Mouse (Mus musculus) lung, adult 2 months (tissue): ENCODE measurements at regions not wholly inside any gene's neighbourhood (a gene's known extent, or its start where the extent isn't known, plus 50 kb on each side); places are given as distances from the start of the nearest gene placed in this dataset.
A peak's percentile ranks its signal among the peaks of the same experiment; 100 is the strongest.

ENCODE experiments used
- DNase-seq: peaks from one replicate; pipeline ENCODE4 v3.0.0; 2022
- H3K4me1 ChIP-seq: fragments of 200-500 bp; 2 replicates; pipeline ENCODE4 v1.6.1; 2011; ENCODE audit warnings: low read length; ENCODE audit not compliant: control insufficient read depth, insufficient read depth
- H3K4me3 ChIP-seq: fragments of 200-500 bp; replicated peaks from 2 replicates; pipeline ENCODE3; 2011; ENCODE audit warnings: low read depth, mild to moderate bottlenecking, control low read depth, low read length; ENCODE audit errors: extremely low read depth
- CTCF ChIP-seq: fragments of 200-500 bp; IDR thresholded peaks from 2 replicates; pipeline ENCODE4 v1.5.1; 2011; ENCODE audit warnings: mild to moderate bottlenecking, low read length, control low read depth; ENCODE audit not compliant: insufficient read depth
- POLR2A ChIP-seq: fragments of 200-500 bp; IDR thresholded peaks from 2 replicates; pipeline ENCODE4 v1.6.1; 2011; ENCODE audit warnings: low read depth, mild to moderate bottlenecking, control low read depth, low read length, borderline replicate concordance; ENCODE audit errors: extremely low read depth
- WGBS: fragments of 180-500 bp; shearing (Covaris S2); methylation state at CpG from one replicate; pipeline ENCODE4 v1.1.7; 2018; 5-methylcytosine and 5-hydroxymethylcytosine counted together

DNA sequence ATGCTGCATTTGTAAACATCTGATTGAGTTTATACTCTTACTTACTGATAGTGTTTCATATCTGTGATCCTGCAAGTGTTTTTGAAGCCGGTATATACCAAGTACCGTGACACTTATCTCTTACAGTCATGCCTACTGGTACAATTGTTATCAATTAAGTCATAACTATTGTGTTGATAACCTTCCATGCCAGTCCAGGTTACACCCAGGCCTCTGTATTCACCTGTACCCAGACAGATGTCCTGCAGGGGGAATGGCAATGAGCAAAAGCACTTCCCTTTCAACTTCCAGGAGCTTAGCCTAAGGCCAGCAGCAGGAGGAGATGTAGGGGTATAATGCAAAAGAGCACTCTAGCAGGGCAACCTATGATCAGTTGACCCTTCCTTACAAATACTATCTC is 232.2 kb upstream of the Jun start:
- TF ChIP-seq CTCF (no peak), POLR2A (no peak)
- DNase-seq, result no peak
- H3K4me3 ChIP-seq, result no peak overlapping the region
- H3K4me1 ChIP-seq, result peaks cover 7% of the 10 kb centered on the region
- 67% methylated on average over 2 of the region's 2 CpGs for WGBS

DNA sequence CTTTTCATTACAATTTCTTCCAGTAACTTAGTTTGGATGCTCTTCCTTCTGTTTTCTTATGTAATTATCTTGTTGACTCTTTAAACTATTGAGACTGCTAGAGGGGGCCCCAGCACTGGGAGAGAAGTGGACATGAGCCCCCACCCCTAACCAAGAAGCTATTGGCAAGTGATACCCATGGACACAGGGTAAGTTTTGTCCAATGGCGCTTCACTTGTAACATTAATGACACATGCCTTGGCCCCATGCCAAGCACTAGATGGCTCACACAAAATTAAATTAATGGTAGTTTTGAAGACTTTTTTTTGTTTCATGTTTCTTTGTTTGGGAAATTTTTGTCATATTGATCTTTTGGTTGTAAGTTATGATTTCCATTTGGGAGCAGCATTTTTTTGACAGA is 232.7 kb upstream of the Jun start:
- TF ChIP-seq CTCF (no peak), POLR2A (no peak)
- peaks cover 7% of the 10 kb centered on the region for H3K4me1 ChIP-seq
- H3K4me3 ChIP-seq, result no peak overlapping the region
- DNase-seq, result no peak
- WGBS, result 72% methylated on average over 1 of the region's 1 CpGs

DNA sequence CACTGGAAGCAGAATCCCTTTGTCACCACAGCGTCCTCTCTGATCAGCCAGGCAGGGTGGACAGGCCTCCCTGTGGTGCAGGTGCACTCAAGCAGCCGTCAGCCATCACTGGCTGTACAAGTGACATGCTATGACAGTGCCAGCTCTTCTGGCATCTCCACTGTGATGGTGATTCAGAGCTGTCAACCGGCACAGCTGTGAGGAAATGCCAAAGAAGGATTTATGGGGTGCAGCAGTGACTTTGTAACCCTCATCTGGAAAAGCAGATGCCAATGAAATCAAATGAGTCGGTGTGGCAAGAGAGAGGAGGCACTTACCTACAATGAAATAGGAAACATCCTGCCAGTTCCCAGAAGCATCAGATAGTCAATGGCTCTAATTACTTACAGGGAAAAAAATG is 238.3 kb upstream of the Jun start:
- Histone ChIP-seq H3K4me1 (no peaks in the 10 kb centered on the region), H3K4me3 (no peak overlapping the region)
- 56% methylated on average over 4 of the region's 4 CpGs for WGBS
- no peak for TF ChIP-seq CTCF
- TF ChIP-seq POLR2A, result no peak
- no peak for DNase-seq

DNA sequence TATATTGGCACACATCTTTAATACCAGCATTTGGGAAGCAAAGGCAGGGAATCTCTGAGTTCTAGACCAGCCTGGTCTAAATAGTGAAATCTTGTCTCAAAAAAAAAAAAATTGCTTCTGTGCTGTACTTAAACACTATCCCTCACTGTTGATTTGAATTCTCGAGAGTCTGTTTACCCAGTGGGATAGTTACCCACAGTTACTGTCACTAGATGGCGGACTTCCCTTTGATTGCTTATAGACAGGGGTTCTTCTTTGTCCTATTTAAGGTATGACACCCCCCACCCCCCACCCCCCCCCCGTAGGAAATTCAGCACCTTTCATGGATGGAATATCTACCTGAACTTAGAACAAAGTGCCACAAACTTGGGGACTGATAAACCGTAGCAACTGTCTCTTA is 242.1 kb upstream of the Jun start:
- no peak for DNase-seq
- WGBS, result 49% methylated on average over 4 of the region's 4 CpGs

DNA sequence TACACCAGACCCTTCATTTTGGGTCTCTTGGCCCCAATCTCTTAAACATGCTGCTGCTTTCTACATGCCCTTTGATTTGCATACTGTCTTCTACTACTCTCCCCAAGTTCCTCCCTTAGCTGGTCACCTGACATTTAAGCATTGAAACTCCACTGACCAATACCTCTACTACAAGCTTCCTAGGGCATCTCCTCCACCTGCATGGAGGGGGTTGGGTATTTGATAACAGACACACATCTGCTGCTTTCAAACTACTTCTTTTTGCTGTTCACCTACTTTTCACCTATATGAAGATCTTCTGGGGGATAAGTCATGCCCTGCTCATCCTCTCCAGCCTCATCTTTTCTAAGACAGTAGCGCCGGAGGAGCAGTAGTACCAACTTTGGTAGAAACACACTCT is 249.9 kb upstream of the Jun start:
- no peak for DNase-seq
- no peak for TF ChIP-seq CTCF
- no peak for TF ChIP-seq POLR2A
- 93% methylated on average over 2 of the region's 2 CpGs for WGBS
- Histone ChIP-seq H3K4me3 (no peak overlapping the region), H3K4me1 (peaks cover 15% of the 10 kb centered on the region)

More for the DNA sequence above, 242.1 kb upstream of the Jun start:
- H3K4me3 ChIP-seq, result no peak overlapping the region
- H3K4me1 ChIP-seq, result no peaks in the 10 kb centered on the region
- no peak for TF ChIP-seq POLR2A
- TF ChIP-seq CTCF, result no peak

DNA sequence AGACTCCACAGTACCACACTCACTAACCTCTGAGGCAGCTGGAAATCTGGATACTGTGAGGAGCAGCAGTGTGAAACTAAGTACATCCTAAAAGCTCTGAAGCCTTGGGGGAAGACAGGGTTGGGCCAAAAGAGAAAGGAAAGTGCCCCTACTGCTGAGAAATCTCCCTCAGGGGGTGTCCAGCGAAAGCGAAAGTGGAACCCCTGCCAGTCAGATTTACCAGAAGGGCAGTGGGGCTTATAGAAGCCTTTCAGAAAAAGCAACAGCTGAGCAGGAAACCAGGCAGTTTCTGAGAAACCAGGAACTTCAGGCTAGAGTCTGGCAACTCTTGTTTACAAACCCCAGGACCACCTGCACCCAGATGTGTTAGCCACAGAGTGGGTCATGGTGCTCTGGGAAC is 251.3 kb upstream of the Jun start:
- WGBS, result 22% methylated on average over 2 of the region's 2 CpGs
- Histone ChIP-seq H3K4me1 (peaks cover 15% of the 10 kb centered on the region), H3K4me3 (no peak overlapping the region)
- TF ChIP-seq CTCF, result no peak
- TF ChIP-seq POLR2A, result no peak
- peak; percentile 33 for DNase-seq

DNA sequence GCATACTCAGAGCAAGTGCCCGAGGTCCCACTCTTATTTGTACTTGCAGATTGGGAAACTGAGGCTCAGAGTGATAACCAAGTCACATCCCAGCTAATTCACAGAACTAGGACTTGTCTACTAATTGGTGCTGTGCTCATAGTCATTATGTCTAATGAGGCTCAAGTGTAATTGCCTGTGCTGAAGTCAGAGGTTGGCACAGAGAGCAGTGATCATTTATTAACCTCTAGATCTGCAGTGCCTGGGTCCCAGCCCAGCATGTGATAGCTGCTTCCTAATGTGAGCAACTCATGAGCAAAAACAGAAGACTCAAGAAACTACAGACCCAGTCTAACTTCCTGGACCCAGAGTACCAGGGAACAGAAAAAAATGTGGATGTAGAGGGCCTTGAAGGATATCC is 252.0 kb upstream of the Jun start:
- Histone ChIP-seq H3K4me1 (peaks cover 15% of the 10 kb centered on the region), H3K4me3 (no peak overlapping the region)
- DNase-seq, result no peak
- no peak for TF ChIP-seq POLR2A
- no peak for TF ChIP-seq CTCF
- WGBS, result 68% methylated on average over 1 of the region's 1 CpGs

DNA sequence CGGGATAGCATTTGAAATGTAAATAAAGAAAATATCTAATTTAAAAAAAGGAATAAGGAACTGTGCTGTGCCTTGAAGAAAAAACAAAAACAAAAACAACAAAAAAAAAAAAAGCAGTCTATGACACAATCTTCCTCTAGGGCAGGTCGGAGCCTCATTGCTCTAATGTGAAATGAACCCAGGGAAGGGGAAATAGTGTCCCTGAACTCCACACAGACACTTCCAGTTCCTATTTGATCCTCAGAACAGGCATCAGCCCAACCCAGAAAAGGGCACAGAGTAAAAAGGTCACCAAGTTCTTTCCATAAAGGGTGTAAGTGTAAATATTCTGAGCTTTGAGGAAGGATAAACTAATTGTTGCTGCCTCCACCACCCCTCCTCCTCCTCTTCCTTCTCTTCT is 250.2 kb upstream of the Fggy start:
- H3K4me3 ChIP-seq, result no peak overlapping the region
- H3K4me1 ChIP-seq, result peaks cover 17% of the 10 kb centered on the region
- 72% methylated on average over 2 of the region's 2 CpGs for WGBS
- no peak for DNase-seq
- TF ChIP-seq POLR2A (no peak), CTCF (no peak)

DNA sequence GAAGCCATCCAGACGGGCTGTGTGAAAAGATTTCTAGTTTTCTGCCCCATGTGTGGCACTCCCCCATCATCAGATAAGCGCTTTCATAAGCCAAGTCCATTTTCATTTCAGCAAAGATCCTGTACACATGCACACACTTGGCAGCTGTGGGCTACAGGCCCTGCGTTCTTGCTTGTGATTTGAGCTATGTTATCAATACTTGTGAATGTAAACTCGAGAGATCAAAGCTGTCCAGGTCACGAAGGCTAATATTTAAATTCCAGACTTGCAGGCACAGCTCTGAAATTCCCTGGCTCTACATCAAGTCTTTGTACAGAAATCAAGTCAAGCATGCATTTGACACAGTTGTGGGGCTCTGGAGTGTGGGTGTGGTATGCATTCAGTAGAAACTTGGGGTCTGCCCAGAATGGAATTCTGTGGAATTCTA is 248.8 kb upstream of the Fggy start:
- peaks cover 10% of the 10 kb centered on the region for H3K4me1 ChIP-seq
- WGBS, result 55% methylated on average over 5 of the region's 5 CpGs
- TF ChIP-seq POLR2A (no peak), CTCF (no peak)
- H3K4me3 ChIP-seq, result no peak overlapping the region
- DNase-seq, result no peak

DNA sequence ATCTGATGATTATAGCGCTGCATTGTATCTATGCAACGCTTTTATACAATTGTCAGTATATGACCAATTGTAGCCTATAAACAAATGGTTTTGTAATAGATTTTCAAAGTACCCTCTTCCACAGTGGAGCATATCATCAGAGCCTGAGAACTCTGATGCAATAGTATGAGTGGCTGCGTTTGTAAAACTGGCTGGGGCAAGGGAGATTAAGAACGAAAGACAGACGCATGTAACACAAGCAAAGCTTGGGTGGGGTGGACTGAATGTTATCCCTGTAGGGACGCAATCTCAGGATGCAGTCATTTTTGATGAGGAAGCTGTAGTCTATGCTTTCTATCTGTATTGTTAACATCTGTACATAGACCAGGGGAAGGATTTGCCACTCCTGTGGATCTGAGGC is 246.9 kb upstream of the Fggy start:
- WGBS, result 36% methylated on average over 6 of the region's 6 CpGs
- no peak overlapping the region for H3K4me3 ChIP-seq
- H3K4me1 ChIP-seq, result peaks cover 2% of the 10 kb centered on the region
- DNase-seq, result no peak
- TF ChIP-seq POLR2A, result no peak
- TF ChIP-seq CTCF, result no peak
